ENCODE assay signal across 20 mouse cellular contexts in genomic region chr7:113056421-113056820, GRCm38 (mm10).
DNase-seq lines count a peak whose midpoint lies in the region; ATAC-seq and TF ChIP-seq lines count a peak whose summit lies in the region.
"Had no signal": no experiment of that assay in that cellular context is flagged by ENCODE, and none has a peak within 500 bp of the region (broad histone marks: within the 10 kb centered on the region; RNA-seq: fewer than 3 reads in every experiment).

No protein-coding gene starts in this region.

- TF ChIP-seq CTCF in lung, embryonic 14.5 days (IDR thresholded peaks at IDR 0.05; ENCODE audit: low read depth), result no peak

- DNase-seq in heart, adult 11 months, result peak; percentile 23
- DNase-seq in heart, postnatal 25 days (ENCODE audit: low spot score), result no peak
- peak; percentile 64 for DNase-seq in kidney, adult 9 months
- no peak for DNase-seq in kidney, postnatal 4 days
- peak; percentile 52 for DNase-seq in lung, embryonic 14.5 days
- no peak for DNase-seq in lung, postnatal 14 days
- DNase-seq in yolk sac, embryonic 10.5 days (ENCODE audit: low spot score), result peak; percentile 16
- DNase-seq: adrenal gland, adult 8-10 months; adrenal gland, postnatal 36 days; B cell, adult 2 months; cerebellum, adult 2 months; cerebellum, postnatal 10 days; forebrain, postnatal 0 days; gastrocnemius, postnatal 14 days; heart, postnatal 36 days had no signal

- no peak overlapping the region for H3K4me2 ChIP-seq in lung, embryonic 14.5 days
- H3K4me2 ChIP-seq: forebrain, embryonic 13.5 days; heart, embryonic 12.5 days had no signal

- H3K9me3 ChIP-seq in lung, embryonic 14.5 days (ENCODE audit: low read depth, low read length), result no peaks in the 10 kb centered on the region
- H3K9me3 ChIP-seq: embryonic facial prominence, embryonic 10.5 days; forebrain, embryonic 13.5 days; heart, embryonic 12.5 days had no signal

- 59% methylated on average over 2 of the region's 2 CpGs for WGBS in lung, embryonic 14.5 days

- no peak for ATAC-seq in lung, embryonic 14.5 days (ENCODE audit: insufficient read depth)
- ATAC-seq: CD4-positive, CD25-positive, alpha-beta regulatory T cell, adult 4 months; forebrain, embryonic 13.5 days; forebrain, postnatal 0 days had no signal

- no peaks in the 10 kb centered on the region for H3K27me3 ChIP-seq in lung, embryonic 14.5 days (ENCODE audit: insufficient read depth, low read length)
- H3K27me3 ChIP-seq: forebrain, embryonic 13.5 days; heart, embryonic 12.5 days had no signal

- peak overlapping the region; percentile 66; the same call in 1 of the 2 replicates for H3K27ac ChIP-seq in lung, embryonic 14.5 days (ENCODE audit: low read depth)
- H3K27ac ChIP-seq: embryonic facial prominence, embryonic 10.5 days; forebrain, embryonic 13.5 days had no signal

- H3K4me1 ChIP-seq in lung, embryonic 14.5 days (ENCODE audit: insufficient read depth), result peaks cover 18% of the 10 kb centered on the region

- no peaks in the 10 kb centered on the region for H3K36me3 ChIP-seq in lung, embryonic 14.5 days (ENCODE audit: insufficient read depth)
- H3K36me3 ChIP-seq: embryonic facial prominence, embryonic 10.5 days; G1E; heart, embryonic 12.5 days had no signal

- no peak overlapping the region for H3K9ac ChIP-seq in lung, embryonic 14.5 days
- H3K9ac ChIP-seq: forebrain, embryonic 13.5 days; forebrain, postnatal 0 days; heart, embryonic 12.5 days had no signal

- intact Hi-C loops in heart, postnatal 25 days (cut with DNase I), result no loop called here

- no peak overlapping the region for H3K4me3 ChIP-seq in lung, embryonic 14.5 days (ENCODE audit: low read depth, low read length)
- H3K4me3 ChIP-seq: embryonic facial prominence, embryonic 10.5 days; forebrain, embryonic 13.5 days; heart, embryonic 12.5 days had no signal

Comparison
In these comparisons a context has a peak if more than half of its experiments do, and no peak if none do; other contexts are left out.
1. DNase-seq: peak in heart, adult 11 months (single experiment), kidney, adult 9 months (single experiment), lung, embryonic 14.5 days (single experiment) and yolk sac, embryonic 10.5 days (single experiment); none in heart, postnatal 25 days (single experiment), kidney, postnatal 4 days (0 of 2) and lung, postnatal 14 days (single experiment).